Mouse (Mus musculus) NIH3T3 (cell line): ENCODE measurements around the gene Rbm47.
A peak's percentile ranks its signal among the peaks of the same experiment; 100 is the strongest.

Experiments used
- DNase-seq: peaks from one replicate; pipeline ENCODE4 v3.0.0-alpha.2; 2012; ENCODE audit warnings: low read depth

Rbm47 gene

DNA sequence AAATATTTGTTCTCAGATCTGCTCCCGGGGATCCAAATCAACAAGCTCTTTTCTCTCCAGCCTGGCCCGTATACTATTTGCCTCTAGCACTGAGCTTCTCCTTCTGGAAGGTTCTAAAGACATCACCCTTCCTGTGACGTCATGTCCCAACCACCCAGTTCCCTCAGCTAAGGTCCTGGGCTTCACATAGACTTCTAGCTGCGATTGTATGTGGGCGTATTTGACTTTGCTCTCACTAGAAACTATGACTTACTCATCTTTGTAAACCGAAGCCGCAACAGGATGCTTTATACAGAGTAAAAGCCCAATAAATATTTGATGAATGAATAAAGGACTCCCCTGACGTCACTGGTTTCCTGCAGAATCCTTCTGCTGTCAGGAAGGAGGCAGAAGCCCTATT, 7.2 kb downstream of the Rbm47 start:
- DNase-seq = peak; percentile 89

DNA sequence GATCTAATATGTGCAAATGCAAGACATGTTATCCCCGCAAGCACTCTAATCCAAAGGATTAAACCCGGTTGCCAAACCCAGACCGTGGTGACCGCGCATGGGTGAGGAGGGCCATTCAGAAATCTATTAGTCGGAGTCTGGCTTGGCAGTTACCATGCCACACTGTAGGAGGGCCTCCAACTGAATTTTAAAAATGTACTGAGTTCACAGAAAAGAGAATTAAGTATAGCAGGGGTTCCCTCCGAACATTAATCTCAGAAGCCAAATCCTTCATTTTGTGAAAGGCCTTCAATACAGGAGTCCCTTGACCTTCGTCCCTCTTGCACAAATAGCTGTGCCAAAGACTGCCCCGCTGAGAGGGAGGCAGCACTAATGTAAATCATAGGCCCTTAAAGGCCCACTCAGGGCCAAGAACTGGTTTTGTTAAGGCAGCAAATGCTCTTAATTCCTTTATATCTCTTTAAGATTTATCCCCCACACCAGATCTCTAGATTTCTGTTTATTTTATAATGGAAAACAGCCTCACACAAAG, 16.4 kb downstream of the Rbm47 start:
- DNase-seq = no peak

DNA sequence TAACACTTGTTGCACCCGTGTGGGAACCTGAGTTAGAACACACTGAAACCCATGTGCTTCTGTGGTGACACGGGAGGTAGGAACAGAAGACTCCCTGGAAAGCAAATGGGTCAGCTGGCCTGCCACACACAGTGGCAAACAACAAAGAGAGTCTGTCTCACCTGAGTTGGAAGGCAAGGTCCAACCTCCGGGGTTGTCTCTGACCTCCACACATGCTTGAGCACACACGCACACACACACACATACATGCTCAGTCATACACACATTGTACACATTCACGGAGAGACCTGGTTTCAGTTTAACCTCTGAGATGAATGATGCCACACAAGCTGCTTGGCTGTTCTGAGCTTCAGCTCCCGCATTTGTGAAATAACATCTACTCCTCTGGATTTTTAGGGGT, 18.3 kb downstream of the Rbm47 start:
- no peak for DNase-seq

DNA sequence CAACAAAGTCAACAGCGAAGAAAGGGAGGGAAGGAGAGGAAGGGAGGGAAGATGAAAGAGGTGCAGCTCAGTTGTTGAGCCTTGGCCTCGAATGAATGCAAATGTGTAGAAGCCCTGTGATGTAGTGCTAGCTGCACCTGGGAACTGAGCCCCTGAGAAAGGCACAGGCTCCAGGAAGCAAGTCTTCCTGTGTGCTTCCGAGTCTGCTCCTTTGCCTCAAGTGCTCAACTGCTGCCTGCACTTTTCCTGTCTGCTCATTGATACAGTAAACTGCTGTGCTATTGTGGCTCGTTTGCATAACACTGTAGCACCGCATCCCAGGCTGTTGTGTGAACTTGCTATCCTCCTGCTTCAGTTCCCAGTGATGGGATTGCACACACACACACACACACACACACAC, 19.4 kb downstream of the Rbm47 start:
- DNase-seq = no peak

- no peak for DNase-seq
These were observed 21.4 kb downstream of the Rbm47 start for GRCm38 (mm10) chr5:66151301-66152188.

- DNase-seq = peak; percentile 66
These were observed 22.1 kb downstream of the Rbm47 start for GRCm38 (mm10) chr5:66150706-66151300.

DNA sequence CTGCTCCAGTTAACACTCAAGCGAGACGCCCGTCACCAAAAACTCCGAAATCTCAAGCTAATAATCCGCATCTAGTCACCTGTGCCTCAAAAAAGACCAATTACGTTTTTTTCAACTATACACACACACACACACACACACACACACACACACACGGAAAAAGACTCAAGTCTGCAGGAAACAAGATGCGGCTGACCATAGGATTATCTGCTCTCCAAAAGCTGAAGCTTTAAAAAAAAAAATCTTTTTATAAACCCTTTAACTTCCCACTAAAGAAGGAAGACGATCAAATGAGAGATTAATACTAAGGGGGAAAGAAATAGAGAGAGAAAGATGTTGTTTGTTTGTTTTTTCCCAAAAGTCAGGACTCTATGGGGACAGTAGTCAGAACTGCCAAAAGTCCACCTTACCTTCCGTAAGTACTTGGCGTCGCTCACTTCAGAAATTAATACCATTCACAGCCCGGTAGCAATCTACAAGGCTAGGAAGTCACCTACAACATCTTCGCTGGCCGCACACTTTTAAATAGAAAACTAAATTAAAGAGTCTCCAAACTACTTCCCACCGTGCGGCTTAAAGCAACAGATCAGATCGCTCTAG, 22.7 kb downstream of the Rbm47 start:
- DNase-seq = no peak

DNA sequence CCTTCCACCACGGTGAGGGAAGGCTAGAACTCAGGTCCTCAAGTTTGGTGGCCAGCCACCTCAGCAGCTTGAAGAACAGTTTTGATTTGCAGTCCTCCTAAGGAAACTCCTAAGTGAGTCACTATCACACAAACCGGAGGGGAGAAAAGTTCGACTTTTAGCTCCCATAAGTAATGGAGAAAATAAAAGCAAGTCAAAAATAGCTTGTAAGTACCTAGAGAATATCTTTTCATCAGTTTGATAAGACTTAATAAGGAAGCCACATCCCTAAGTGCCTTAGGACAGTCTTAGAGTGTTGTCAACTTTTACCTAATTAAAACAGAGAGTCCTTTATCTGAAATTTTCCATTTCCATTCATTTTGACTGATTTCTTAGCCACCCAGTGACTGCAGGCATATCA, 23.3 kb downstream of the Rbm47 start:
- DNase-seq = no peak

DNA sequence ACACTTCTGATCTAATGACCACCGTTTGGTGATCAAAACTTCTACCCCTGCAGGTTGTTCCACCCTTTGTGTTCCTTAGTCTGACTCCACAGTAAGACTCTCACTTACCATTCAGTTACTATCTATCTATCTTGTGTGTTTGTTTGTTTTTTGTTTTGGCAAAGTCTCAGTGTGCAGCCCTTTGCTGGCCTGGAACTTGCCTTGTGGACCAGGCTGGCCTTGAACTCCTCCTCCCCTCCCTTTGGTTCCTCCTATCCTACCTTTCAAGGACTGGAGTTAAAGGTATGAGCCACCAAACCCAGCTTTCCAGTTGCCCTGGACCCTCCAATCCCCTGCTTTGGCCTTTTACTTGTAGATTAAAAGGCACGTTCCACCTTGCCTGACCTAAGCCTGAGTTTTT, 23.8 kb downstream of the Rbm47 start:
- no peak for DNase-seq

DNA sequence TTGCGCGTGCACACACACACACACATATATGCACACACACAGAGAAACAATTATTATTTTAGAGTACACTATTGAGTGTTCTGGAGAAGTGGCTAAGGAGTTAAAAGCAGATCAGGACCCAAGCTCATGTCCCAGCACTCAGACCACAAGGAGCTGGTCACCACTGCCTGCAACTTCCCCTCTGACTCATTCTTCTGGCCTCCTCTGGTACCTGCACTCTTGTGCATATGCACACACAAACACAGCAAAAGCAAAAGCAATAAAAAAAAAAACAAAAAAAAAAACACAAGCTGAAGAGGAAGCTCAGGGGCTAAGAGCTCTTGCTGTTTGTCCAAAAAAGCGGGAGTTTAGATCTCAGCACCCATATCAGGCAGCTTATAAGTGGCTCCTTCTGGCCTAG, 25.6 kb downstream of the Rbm47 start:
- no peak for DNase-seq

DNA sequence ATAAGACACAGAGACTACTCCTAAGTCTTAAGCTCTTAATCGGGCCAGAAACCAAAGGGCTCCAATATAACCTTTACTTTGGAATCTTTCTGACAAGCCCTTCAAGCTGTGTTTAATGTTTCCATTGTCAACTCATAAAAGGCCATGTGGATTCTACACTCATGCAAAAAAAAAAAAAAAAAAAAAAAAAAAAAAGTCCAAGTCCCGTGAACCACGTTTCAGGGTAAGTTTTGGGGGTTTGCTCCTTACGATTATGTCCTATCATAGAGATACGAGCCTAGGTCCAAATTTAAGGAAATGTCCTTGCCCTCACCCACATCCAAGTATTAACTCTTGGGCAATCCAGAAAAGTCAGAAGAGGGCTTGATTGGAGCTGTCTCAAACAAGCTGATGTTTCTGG, 27.3 kb downstream of the Rbm47 start:
- no peak for DNase-seq

DNA sequence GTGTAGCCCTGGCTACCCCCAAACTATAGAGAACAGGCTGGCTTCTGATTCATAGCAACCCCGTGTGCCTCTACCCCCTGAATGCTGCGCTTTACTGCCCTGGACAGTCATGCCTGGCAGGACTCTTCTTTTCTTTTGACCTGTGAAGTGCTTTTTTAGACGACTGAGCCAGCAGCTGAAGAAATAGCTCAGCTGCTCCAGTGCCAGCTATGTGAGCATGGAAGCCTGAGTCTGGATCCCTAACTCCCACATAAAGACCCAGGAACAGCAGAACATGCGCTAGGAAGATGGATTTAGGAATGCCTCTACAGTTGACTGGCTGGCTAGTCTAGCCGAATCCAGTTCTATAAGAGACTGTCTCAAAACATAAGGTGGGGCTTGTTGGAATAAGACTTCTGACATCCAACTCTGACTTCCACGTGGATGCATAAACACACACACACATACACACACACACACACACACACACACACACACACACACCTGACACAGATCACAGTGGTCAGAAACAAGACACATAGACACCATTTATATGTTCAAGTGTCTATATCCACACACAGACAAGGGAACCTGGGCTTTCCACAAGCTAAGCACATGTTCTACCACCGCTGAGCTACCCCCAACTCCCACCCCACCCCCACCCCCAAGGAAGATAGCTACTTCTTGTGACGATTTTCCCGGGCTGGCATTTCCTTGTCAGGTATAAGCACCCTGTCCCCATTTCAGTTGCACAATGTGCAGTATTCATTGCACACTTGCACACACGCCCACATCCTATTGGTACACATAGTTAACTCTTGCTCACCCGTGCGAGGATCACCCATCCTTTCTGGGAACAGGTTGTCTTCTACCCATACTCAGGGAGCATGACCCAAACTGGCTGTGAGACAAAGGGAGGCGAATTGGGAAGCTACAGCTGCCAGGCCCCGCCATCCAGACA, 29.6 kb downstream of the Rbm47 start:
- no peak for DNase-seq

- DNase-seq = no peak
These were observed 31.4 kb downstream of the Rbm47 start for GRCm38 (mm10) chr5:66141474-66141873.

DNA sequence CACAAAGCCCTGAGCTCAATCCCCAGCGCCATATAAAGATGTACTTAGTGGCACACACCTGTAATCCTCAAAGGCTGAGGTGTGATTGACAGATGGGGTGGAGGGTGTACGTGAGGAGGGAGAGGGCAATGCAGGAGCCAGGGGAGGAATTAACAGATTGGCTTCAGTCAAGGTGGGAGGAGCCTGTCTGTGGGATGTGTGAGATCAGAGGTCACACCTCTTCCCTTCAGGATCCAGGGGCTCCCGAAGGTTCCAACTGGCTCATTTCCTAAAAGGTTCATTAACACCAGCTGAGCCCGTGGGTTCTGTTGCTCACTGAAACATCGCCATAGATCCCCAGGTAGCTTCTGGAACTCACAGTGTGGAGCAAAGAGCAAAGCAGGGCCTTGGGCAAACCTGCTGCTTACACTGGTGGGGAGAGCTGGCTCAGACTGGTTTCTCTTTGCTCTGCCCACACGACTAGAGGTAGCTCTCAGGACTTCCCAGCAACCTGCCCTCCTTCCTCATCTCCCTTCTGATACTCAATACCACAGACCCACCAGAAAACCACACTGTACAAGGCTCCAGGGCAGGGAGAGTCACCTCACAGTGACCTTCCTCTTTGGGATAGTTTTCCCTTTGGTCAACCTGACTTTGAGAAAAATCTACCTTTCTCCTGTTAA, 33.2 kb downstream of the Rbm47 start:
- DNase-seq = no peak

DNA sequence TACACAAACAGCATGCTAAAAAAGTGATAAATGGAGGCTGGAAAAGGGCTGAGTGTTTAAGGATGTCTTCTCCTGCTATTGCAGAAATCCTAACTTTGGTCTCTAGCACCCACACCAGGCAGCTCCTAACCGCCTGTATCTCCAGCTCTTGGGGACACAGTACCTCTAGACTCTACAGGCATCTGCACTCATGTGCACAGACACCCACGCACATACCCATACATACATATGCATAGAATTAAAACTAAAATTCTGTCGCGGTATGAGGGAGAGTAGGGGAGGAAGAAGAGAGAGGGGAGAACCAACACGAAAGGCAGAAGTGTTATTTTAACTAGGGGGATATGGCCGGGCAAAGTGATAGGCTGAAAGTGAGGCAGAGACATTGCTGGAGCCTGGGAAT, 33.7 kb downstream of the Rbm47 start:
- no peak for DNase-seq

DNA sequence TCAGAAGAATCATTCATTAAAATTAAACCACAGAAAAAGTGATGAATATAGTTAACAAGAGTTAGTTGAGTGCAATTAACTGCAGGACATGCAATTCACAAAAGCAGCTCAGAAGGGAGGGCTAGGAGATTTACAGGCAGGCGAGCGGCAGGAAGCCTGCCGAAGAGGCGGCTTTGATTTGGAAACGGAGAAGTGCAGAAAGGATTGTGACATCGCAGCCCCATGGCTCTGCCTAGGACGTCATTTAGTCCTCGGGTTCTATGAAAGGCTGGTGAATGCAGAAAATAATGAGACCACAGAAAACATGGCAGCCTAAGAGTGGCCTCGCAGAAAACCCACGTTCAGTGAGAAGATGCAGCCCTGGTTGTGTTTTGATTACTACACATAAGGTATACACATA, 34.3 kb downstream of the Rbm47 start:
- no peak for DNase-seq

GRCm38 (mm10) chr5:66137250-66137649, 35.7 kb downstream of the Rbm47 start:
- DNase-seq = no peak

DNA sequence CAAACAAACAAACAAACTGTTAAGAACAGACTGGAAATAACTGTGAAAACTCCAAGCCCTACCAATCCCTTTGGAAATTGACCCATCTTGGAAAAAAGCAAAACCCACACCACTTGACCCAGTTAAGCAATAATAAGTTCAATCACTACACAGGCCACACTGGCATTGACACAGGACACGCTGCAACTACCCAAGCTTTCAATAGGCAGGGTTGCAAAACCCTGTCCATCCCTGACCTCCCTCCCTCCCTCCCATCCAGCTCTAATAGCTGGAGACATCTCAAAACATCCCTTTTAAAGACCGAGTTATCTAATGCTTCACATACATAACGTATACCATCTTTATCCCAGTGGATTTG, 37.1 kb downstream of the Rbm47 start:
- no peak for DNase-seq

- DNase-seq = no peak
These were observed 37.6 kb downstream of the Rbm47 start for GRCm38 (mm10) chr5:66135161-66135852.

- DNase-seq = no peak
These were observed 38.3 kb downstream of the Rbm47 start for GRCm38 (mm10) chr5:66134578-66134977.

DNA sequence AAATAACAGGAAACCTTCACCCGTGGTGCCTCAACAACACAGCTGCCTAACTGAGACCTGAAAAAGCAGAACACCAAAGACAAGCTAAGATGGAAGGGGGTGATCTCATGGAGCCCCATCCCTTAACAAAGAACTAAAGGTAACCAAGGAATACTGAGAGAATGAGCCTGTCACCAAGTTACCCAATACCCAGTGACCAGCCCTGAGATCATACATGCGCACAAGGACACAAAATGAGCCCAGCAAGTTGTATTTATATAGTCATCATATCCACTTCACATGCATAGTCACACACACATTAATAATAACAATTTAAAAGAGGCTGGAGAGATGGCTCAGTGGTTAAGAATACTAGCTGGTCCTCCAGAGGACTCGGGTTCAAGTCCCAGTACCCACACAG, 44.0 kb downstream of the Rbm47 start:
- DNase-seq = no peak
